Mouse (Mus musculus): Measurements from ENCODE around the gene Ankef1. TPM values are rescaled to one million over a fixed set of nuclear protein-coding genes. Genes with fewer than 3 reads are reported as not detected.

Gene Ankef1
- polyA plus RNA-seq, 1 experiment from 2014 or later = 0.88 TPM

DNA sequence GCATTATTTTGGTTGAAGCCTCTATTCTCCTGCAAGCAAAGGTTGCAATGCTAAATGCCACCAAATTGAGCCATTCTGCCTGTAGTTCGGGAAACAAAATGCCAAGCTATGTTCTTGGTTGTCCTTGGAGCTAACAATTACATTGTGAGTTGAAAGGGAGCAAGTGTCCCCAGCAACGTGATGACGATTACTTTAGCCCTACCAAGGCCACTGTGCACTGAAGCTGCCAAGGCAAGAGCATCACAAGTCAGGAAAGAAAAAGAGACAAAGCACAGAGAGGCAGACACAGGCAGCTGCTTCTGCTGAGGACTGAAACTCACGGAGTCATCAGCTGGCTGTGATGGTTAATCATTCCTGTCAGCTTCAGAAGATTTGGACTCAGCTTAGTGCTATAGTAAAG, 99.5 kb downstream of the Ankef1 start:
- no peak for ATAC-seq (ENCODE audit: low FRiP score, low read depth)
- WGBS = 72% methylated on average over 4 of the region's 4 CpGs
- H3K4me1 ChIP-seq = no peaks in the 10 kb centered on the region

More for the DNA sequence above, 99.5 kb downstream of the Ankef1 start:
- H3K9ac ChIP-seq (replicated peaks) = no peak overlapping the region
- no peak overlapping the region for H3K27ac ChIP-seq (replicated peaks)
- H3K27me3 ChIP-seq = no peaks in the 10 kb centered on the region
- no peak overlapping the region for H3K4me3 ChIP-seq
- H3K4me2 ChIP-seq (replicated peaks) = no peak overlapping the region
- H3K9me3 ChIP-seq = no peaks in the 10 kb centered on the region
- no peaks in the 10 kb centered on the region for H3K36me3 ChIP-seq

Other genes with a start within 250 kb of the Ankef1 start
- gene Pak7, start 113.9 kb upstream of the Ankef1 start, polyA plus RNA-seq (2016; fragmentation: Nextera tagmentation; extraction: Ambion mirVana) = 20.4 and 21.1 TPM in 2 replicates
- 37.0 and 47.6 TPM in 2 replicates for gene Snap25, start 211.5 kb downstream of the Ankef1 start, polyA plus RNA-seq (2016; fragmentation: Nextera tagmentation; extraction: Ambion mirVana)

All from midbrain, embryonic 12.5 days (tissue).